Mouse (Mus musculus): ENCODE data around the gene Zswim7. TPM values are rescaled to one million over a fixed set of nuclear protein-coding genes. Genes with fewer than 3 reads are reported as not detected.

The Zswim7 gene
- total RNA-seq, 1 experiment from 2014 or later = 6.1 TPM

- ATAC-seq (replicated peaks in 1 of 2; ENCODE audit: insufficient read depth in 1 of 2, low FRiP score in 2 of 2, low TSS enrichment in 1 of 2, low read depth in 1 of 2, poor library complexity in 2 of 2, severe bottlenecking in 2 of 2) = no peak
Measured at GRCm38 (mm10) chr11:62220756-62221510, 60.2 kb downstream of the Zswim7 start.

- ATAC-seq (replicated peaks in 1 of 2; ENCODE audit: insufficient read depth in 1 of 2, low FRiP score in 2 of 2, low TSS enrichment in 1 of 2, low read depth in 1 of 2, poor library complexity in 2 of 2, severe bottlenecking in 2 of 2) = no peak
Measured at GRCm38 (mm10) chr11:62217751-62218150, 63.4 kb downstream of the Zswim7 start.

Other genes starting within 250 kb of the Zswim7 start
- gene Adora2b, start 32.4 kb downstream of the Zswim7 start, total RNA-seq (2017) = 0.63 and 2.2 TPM in 2 replicates
- 22.4 and 29.3 TPM in 2 replicates for gene Ttc19, start 98 bp upstream of the Zswim7 start, total RNA-seq (2017)
- gene Pigl, start 177.1 kb upstream of the Zswim7 start, total RNA-seq (2017) = 5.7 and 9.1 TPM in 2 replicates
- 312 and 354 TPM in 2 replicates for gene Ncor1, start 177.2 kb upstream of the Zswim7 start, total RNA-seq (2017)

Measured in hematopoietic stem cell, adult 5-6 weeks (primary cell).